Mouse (Mus musculus) cerebellum, postnatal 14 days (tissue): ENCODE data around the gene Hpgd.

ENCODE experiments used
- DNase-seq, 2 experiments: peaks; one replicate each; pipeline ENCODE4 v3.0.0; 2021; ENCODE audit warnings: mixed read lengths in 2 of 2

Hpgd gene

GRCm38 (mm10) chr8:56327709-56328108 is 33.3 kb downstream of the Hpgd start:
- no peak for DNase-seq

DNA sequence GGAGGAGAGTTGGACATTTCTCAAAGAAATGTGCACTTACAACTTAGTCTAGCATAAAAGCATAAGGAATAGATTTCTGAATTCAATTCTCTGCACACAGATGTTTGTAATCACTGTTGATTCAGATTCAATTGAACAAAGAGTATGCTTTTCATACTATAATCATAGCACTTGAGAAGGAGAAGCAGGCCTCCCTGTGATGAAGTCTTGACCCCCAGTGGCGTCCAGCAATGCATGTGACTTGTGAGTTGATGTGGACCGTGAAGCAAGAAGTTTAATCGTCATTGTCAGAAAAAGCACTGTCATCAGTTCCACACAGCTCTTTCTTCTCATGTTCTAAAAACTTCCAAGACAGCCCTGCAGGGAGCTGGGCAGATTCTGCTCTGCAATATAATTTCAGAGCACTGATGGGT is 33.8 kb downstream of the Hpgd start:
- no peak for DNase-seq

- DNase-seq, result no peak
Measured at GRCm38 (mm10) chr8:56335390-56336000, 41.1 kb downstream of the Hpgd start.

DNA sequence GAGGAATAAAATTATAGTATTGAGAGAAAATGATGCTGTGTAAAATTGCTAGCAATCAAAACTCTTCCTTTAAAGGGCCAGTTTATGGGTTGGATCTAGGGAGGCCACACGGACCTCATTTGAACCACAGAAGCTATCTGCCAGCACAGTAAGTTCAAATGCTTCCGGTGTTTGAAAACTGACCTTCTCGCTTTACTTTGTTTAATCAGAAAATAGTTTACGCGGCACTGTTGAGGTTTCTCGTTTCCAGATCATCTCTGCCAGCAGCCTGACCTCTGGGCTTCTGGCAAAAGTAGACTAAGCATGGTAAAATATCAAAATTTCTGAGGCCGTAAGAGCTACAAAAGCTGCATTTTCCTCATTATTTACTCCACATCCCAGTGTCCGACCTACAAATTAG is 42.4 kb downstream of the Hpgd start:
- no peak for DNase-seq

DNA sequence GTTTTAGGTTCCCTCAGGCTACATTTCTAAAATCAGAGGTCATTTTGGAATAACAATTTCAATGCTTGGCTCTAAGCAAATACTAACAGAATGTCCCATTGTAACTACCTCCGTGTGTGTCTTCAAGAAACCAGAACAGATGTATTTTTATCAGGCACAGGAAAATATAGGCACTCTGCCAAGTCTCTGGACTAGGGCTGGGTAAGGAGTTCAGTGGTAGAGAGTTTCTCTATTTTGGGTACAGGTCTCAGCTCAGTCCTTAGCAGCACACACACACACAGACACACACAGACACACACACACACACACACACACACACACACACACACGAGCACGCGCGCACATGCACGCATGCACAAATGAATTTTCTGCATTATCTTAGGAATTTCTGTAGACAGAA is 49.1 kb downstream of the Hpgd start:
- DNase-seq, result peak; percentile 4 to 8

GRCm38 (mm10) chr8:56343940-56344339 is 49.6 kb downstream of the Hpgd start:
- no peak for DNase-seq

DNA sequence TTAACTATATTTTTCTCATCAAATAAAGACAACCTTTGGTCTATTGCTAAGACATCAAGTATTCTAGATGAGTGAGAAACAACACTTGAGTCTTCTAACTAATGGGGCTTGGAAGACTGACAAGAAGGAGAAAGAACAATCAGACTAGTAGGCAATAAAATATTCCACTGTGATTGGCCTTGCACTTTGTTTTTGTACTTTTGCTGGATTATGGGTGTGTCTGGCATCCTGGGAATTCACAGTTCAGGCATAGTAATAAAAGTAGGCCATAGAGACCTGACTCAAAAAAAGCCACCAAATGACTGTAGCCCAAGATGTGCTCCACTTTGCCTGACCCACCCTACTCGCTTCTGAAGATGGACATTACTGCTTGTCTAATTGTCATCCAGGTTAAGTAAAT is 50.0 kb downstream of the Hpgd start:
- no peak for DNase-seq

GRCm38 (mm10) chr8:56345641-56346420 is 51.4 kb downstream of the Hpgd start:
- DNase-seq, result no peak

DNA sequence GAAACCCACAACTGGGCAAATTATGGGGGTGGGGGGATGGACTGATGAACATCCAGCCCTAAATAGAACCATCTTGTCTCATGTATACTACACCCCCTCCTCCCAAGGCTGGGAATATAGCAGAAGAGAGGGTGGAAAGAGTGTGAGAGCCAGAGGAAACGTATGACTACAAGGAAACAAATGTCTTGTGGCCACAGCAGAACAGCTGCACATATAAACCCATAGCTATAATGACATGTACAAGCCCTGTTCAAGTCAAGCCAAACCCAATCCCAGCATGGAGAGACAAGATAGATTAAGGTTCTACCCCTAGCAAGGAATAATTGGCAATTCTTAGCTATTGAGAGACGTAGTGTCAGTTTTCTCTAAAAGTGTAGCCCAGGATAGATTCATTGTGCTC is 68.8 kb downstream of the Hpgd start:
- no peak for DNase-seq
